Mouse (Mus musculus) left cerebral cortex, adult 6 months (tissue): ENCODE results near the gene Mrpl18. TPM values are rescaled to one million over a fixed set of nuclear protein-coding genes. Genes with fewer than 3 reads are reported as not detected.

Source experiments
- long read RNA-seq, 2 experiments: library from polyadenylated mRNA; unstranded; transcript quantifications; one replicate each; pipeline ENCODE4 v2.0.0; 2019 to 2020
- polyA plus RNA-seq: library from polyadenylated mRNA; unstranded; fragments of <200 nt; fragmentation: Nextera tagmentation; gene quantifications from 2 replicates; pipeline ENCODE4 v1.2.3, GENCODE M21; 2021

Gene Mrpl18
- polyA plus RNA-seq, result 136 and 148 TPM in 2 replicates
- long read RNA-seq, experiment 1, transcript Mrpl18-201 (4 exons, 1,219 nt), result major isoform, 65 of 76 reads
- long read RNA-seq, experiment 1, partial matches to known transcripts, result 1 of 76 reads
- long read RNA-seq, experiment 1, other reads (novel, unspliced or antisense), result 10 of 76 reads
- long read RNA-seq, experiment 2, transcript Mrpl18-201 (4 exons, 1,219 nt), result major isoform, 147 of 170 reads
- long read RNA-seq, experiment 2, partial matches to known transcripts, result 8 of 170 reads
- long read RNA-seq, experiment 2, other reads (novel, unspliced or antisense), result 15 of 170 reads

GRCm38 (mm10) chr17:12915881-12916583 is at the start of gene Mrpl18:
Mrpl18 (minus strand) TSS chr17:12916345.

GRCm38 (mm10) chr17:12960331-12960873 is 44.3 kb upstream of the Mrpl18 start, which contains the start of gene Acat2:
Acat2 (minus strand) TSS chr17:12960747.

GRCm38 (mm10) chr17:12940151-12940805 is 24.1 kb upstream of the Mrpl18 start, which contains the start of gene Acat3:
Acat3 (minus strand) TSS chr17:12940600.

GRCm38 (mm10) chr17:12915488-12915880 is 661 bp downstream of the Mrpl18 start, which contains the start of gene Tcp1:
Tcp1 (plus strand) TSS chr17:12915701.

GRCm38 (mm10) chr17:12909361-12910280 is 6.5 kb downstream of the Mrpl18 start, which contains the start of gene Pnldc1:
Pnldc1 (minus strand) TSS chr17:12910230.

GRCm38 (mm10) chr17:12875734-12876133 is 40.4 kb downstream of the Mrpl18 start, which contains the start of gene Mrgprh:
Mrgprh (plus strand) TSS chr17:12876034.

GRCm38 (mm10) chr17:12868043-12868442 is 48.1 kb downstream of the Mrpl18 start, which contains the start of gene Mas1:
Mas1 (minus strand) TSS chr17:12868143.

Other genes with a start within 250 kb of the Mrpl18 start
- 1.6 and 1.9 TPM in 2 replicates for gene Slc22a1, start 240.5 kb downstream of the Mrpl18 start, polyA plus RNA-seq
- 1.8 and 2.6 TPM in 2 replicates for gene Igf2r, start 146.7 kb downstream of the Mrpl18 start, polyA plus RNA-seq
- 18.3 and 21.6 TPM in 2 replicates for gene Mas1, start 48.2 kb downstream of the Mrpl18 start, polyA plus RNA-seq
- gene Mrgprh, start 40.3 kb downstream of the Mrpl18 start, polyA plus RNA-seq, result not detected in 2 replicates
- 0.63 and 0.93 TPM in 2 replicates for gene Pnldc1, start 6.1 kb downstream of the Mrpl18 start, polyA plus RNA-seq
- gene Tcp1, start 644 bp downstream of the Mrpl18 start, polyA plus RNA-seq, result 176 and 232 TPM in 2 replicates
- gene Acat3, start 24.3 kb upstream of the Mrpl18 start, polyA plus RNA-seq, result 2.5 and 3.8 TPM in 2 replicates
- 46.2 and 59.1 TPM in 2 replicates for gene Acat2, start 44.4 kb upstream of the Mrpl18 start, polyA plus RNA-seq
- gene Wtap, start 77.8 kb upstream of the Mrpl18 start, polyA plus RNA-seq, result 57.0 and 74.2 TPM in 2 replicates
- gene Sod2, start 90.5 kb upstream of the Mrpl18 start, polyA plus RNA-seq, result 231 and 270 TPM in 2 replicates
- gene Gpr31b, start 136.0 kb upstream of the Mrpl18 start, polyA plus RNA-seq, result not detected in 2 replicates
- gene Tcp10b, start 144.8 kb upstream of the Mrpl18 start, polyA plus RNA-seq, result 0.18 TPM in 1 of 2 replicates, not detected in the other
- gene Unc93a, start 215.5 kb upstream of the Mrpl18 start, polyA plus RNA-seq, result not detected in 2 replicates